Mouse (Mus musculus): ENCODE data around the gene Chsy1. TPM values are rescaled to one million over a fixed set of nuclear protein-coding genes. Genes with fewer than 3 reads are reported as not detected.

The Chsy1 gene
- polyA plus RNA-seq, 1 experiment from 2014 or later = 10.0 TPM

DNA sequence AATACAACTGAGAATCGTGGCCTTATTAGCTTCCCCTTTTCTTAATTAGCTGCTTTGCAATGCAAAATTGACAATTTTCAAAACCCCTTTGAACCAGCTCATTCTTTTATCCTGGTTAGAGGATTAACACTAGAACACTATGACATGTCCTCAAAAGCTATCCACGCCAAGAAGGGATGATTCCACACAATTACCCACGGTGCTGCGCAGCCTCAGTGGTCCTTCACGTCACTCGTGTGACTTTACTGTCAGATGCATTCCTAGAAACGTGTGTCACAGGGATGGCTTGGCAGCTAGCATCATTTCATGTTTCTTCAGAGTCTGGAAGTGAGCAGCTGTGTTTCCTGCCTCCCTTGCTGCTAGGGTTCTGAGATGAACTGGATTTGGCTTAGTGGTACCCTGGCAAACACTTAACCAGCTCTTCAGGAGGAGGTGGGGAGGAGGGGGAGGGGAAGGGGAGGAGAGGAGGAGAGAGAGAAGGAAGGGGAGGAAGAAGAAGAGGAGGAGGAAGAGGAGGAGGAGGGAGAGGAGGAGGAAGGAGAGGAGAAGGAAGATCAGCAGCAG is 108.3 kb downstream of the Chsy1 start:
- Histone ChIP-seq H3K27ac (ENCODE audit: low read depth, low read length) (peak overlapping the region; percentile 31; the same call in 1 of the 2 replicates), H3K27me3 (replicated peaks; ENCODE audit: control insufficient read depth, insufficient read depth, low read length) (no peaks in the 10 kb centered on the region), H3K4me3 (ENCODE audit: low read length) (no peak overlapping the region), H3K9ac (ENCODE audit: low read depth, low read length) (no peak overlapping the region), H3K4me2 (ENCODE audit: low read length) (no peak overlapping the region), H3K9me3 (ENCODE audit: control insufficient read depth, low read length) (no peaks in the 10 kb centered on the region), H3K36me3 (ENCODE audit: control insufficient read depth, insufficient read depth, low read length) (no peaks in the 10 kb centered on the region), H3K4me1 (ENCODE audit: control insufficient read depth, insufficient read depth, low read depth, low read length) (peaks cover 16% of the 10 kb centered on the region)
- 49% methylated on average over 7 of the region's 7 CpGs for WGBS
- ATAC-seq = peak; percentile 58; the same call in 1 of the 2 replicates

DNA sequence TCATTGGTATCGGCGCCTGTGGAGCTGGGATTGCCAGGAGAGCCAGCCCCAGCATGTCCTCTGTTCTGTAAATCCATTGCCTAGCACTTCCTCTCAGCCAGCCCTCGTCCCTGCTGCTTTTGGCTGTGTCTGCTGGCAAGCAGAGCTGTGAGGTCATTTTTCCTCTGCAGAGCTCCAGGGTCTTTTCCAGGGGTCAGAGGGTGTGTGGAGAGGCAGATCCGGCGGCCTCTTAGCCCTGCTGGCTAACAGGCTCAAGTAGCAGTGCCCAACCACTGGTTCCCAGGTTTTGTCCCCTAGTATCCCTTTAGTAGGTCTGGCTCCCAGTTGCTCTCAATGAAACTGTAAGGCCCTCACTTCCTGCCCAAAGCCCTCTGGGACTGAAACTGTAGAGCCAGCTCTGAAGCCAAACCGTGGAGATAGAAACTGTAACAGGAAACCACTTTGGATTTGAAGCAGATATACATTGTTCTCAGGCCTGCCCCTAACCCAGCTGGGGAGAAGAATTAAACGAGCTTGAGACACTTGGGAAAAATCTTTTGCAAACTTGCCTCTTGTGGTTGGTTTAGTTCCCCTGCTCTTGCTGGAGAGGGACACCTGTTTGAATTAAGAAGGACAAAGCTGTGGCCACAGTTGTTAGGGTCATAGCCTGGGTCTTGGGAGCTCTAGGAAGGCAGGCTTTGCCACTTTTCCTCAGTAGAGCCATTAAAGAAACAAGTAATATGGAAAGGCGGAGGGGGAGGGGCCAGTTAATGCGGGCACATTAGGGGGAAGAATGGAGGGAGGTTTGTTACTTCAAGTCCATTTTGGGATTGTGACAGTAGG is 109.1 kb downstream of the Chsy1 start:
- Histone ChIP-seq H3K9me3 (ENCODE audit: control insufficient read depth, low read length) (no peaks in the 10 kb centered on the region), H3K9ac (ENCODE audit: low read depth, low read length) (peak overlapping the region; percentile 5; the same call in 1 of the 2 replicates), H3K4me3 (ENCODE audit: low read length) (no peak overlapping the region), H3K36me3 (ENCODE audit: control insufficient read depth, insufficient read depth, low read length) (no peaks in the 10 kb centered on the region), H3K27ac (ENCODE audit: low read depth, low read length) (peak overlapping the region; percentile 72), H3K4me1 (ENCODE audit: control insufficient read depth, insufficient read depth, low read depth, low read length) (peaks cover 16% of the 10 kb centered on the region), H3K27me3 (replicated peaks; ENCODE audit: control insufficient read depth, insufficient read depth, low read length) (no peaks in the 10 kb centered on the region), H3K4me2 (ENCODE audit: low read length) (no peak overlapping the region)
- peak; percentile 82 for ATAC-seq
- 35% methylated on average over 9 of the region's 9 CpGs for WGBS

DNA sequence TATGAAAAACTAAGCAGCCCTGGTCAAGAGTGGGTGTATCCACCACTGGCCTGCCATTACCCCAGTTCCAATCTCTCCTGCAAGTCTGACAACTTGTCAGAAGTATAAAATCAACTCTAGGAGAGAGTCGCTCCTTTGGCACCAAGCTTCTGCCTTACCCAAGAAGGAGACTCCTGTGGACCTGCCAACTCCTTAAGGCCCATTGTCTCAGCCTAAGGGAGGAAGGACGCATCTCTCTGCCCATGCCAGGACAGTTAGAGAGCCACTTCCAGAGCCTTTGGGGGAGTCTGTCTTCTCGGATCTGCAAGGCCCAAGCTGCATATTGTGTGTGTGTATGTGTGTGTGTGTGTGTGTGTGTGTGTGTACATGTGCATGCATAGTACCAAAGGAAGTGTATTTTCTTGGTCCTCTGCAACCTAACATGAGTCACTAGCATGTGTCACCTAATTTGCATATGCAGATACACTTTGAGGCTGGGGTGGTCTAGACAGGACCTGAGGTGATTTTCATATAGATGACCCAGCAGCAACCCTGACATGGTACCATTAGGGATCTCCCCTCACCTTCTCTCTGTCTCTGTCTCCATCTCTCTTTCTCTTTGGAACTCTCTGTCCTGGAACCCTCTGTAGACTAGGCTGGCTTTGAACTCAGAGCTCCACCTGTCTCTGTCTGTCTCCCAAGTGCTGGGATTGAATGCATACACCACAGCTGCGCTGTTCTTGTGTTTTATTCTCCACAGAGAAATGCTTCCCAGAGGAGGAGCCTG is 109.9 kb downstream of the Chsy1 start:
- Histone ChIP-seq H3K9ac (ENCODE audit: low read depth, low read length) (no peak overlapping the region), H3K27me3 (replicated peaks; ENCODE audit: control insufficient read depth, insufficient read depth, low read length) (no peaks in the 10 kb centered on the region), H3K4me1 (ENCODE audit: control insufficient read depth, insufficient read depth, low read depth, low read length) (peaks cover 16% of the 10 kb centered on the region), H3K4me2 (ENCODE audit: low read length) (no peak overlapping the region), H3K4me3 (ENCODE audit: low read length) (no peak overlapping the region), H3K36me3 (ENCODE audit: control insufficient read depth, insufficient read depth, low read length) (no peaks in the 10 kb centered on the region), H3K9me3 (ENCODE audit: control insufficient read depth, low read length) (no peaks in the 10 kb centered on the region), H3K27ac (ENCODE audit: low read depth, low read length) (no peak overlapping the region)
- ATAC-seq = no peak
- 79% methylated on average over 4 of the region's 4 CpGs for WGBS

DNA sequence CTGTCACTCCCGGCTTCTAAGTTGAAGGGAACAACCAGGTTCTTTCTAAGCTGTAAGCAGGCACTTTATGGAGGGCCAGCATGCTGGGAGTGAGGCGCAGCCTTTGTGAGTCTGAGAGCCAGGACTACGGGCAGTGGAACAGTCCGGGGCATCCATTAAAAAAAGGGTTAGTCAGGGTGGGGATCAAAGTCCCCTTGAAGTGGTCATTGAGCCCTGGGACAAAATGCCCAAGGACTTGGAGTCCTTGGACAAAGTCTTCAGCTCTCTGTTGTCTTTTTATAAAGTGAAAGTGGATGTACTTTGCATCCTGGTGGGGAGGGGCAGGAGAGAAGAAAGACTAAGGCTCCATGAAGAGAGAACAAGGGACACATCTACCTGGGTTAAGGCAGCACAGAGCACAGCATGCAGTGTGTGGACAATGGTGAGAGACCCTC is 110.5 kb downstream of the Chsy1 start:
- Histone ChIP-seq H3K9me3 (ENCODE audit: control insufficient read depth, low read length) (no peaks in the 10 kb centered on the region), H3K27ac (ENCODE audit: low read depth, low read length) (no peak overlapping the region), H3K4me3 (ENCODE audit: low read length) (no peak overlapping the region), H3K4me2 (ENCODE audit: low read length) (no peak overlapping the region), H3K36me3 (ENCODE audit: control insufficient read depth, insufficient read depth, low read length) (no peaks in the 10 kb centered on the region), H3K4me1 (ENCODE audit: control insufficient read depth, insufficient read depth, low read depth, low read length) (peaks cover 16% of the 10 kb centered on the region), H3K27me3 (replicated peaks; ENCODE audit: control insufficient read depth, insufficient read depth, low read length) (no peaks in the 10 kb centered on the region), H3K9ac (ENCODE audit: low read depth, low read length) (no peak overlapping the region)
- WGBS = 73% methylated on average over 4 of the region's 4 CpGs
- ATAC-seq = no peak

DNA sequence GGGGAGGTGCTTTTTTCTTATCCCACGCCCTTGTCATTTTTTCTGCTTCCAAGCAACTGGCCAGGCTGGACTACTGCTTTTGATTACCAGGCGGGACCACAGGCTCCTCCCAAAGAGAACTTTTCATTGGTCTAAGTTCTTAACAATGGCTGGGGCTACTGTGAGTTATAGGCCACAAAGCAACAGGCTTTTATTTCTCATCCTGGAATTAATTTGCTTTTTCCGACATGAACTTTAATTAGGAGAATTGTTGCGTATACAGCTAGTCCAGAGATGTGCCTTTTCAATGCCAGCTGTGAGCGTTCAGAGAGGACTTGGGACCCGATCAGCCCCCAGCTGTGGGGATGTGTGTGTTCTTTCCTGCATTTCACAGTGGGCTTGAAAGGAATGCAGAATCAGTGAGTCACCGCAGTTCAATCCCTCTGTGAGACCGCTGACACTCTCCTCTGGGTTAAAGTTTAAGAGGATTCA is 113.3 kb downstream of the Chsy1 start:
- H3K4me2 ChIP-seq (ENCODE audit: low read length) = no peak overlapping the region
- H3K4me3 ChIP-seq (ENCODE audit: low read length) = no peak overlapping the region
- H3K36me3 ChIP-seq (ENCODE audit: control insufficient read depth, insufficient read depth, low read length) = no peaks in the 10 kb centered on the region
- H3K27me3 ChIP-seq (replicated peaks; ENCODE audit: control insufficient read depth, insufficient read depth, low read length) = no peaks in the 10 kb centered on the region
- 15% methylated on average over 8 of the region's 8 CpGs for WGBS
- H3K9ac ChIP-seq (ENCODE audit: low read depth, low read length) = no peak overlapping the region
- H3K9me3 ChIP-seq (ENCODE audit: control insufficient read depth, low read length) = 0 out of 2 replicates have a peak, but pooled peaks cover 2% of the 10 kb centered on the region
- ATAC-seq = no peak
- no peak overlapping the region for H3K27ac ChIP-seq (ENCODE audit: low read depth, low read length)
- peaks cover 8% of the 10 kb centered on the region for H3K4me1 ChIP-seq (ENCODE audit: control insufficient read depth, insufficient read depth, low read depth, low read length)

Other genes with a start within 250 kb of the Chsy1 start
- 0.99 and 1.4 TPM in 2 replicates for gene Pcsk6, start 247.8 kb upstream of the Chsy1 start, polyA plus RNA-seq (2015; fragmentation: Nextera tagmentation; extraction: Ambion mirVana)
- gene Gm45213, start 65.9 kb upstream of the Chsy1 start, polyA plus RNA-seq (2015; fragmentation: Nextera tagmentation; extraction: Ambion mirVana) = not detected in 2 replicates
- 117 and 122 TPM in 2 replicates for gene Snrpa1, start 50.5 kb upstream of the Chsy1 start, polyA plus RNA-seq (2015; fragmentation: Nextera tagmentation; extraction: Ambion mirVana)
- 94.9 and 99.1 TPM in 2 replicates for gene Selenos, start 29.9 kb upstream of the Chsy1 start, polyA plus RNA-seq (2015; fragmentation: Nextera tagmentation; extraction: Ambion mirVana)

Measured in hindbrain, embryonic 16.5 days (tissue).